14 mouse cellular contexts compared by ENCODE assay signal in the genomic region with DNA sequence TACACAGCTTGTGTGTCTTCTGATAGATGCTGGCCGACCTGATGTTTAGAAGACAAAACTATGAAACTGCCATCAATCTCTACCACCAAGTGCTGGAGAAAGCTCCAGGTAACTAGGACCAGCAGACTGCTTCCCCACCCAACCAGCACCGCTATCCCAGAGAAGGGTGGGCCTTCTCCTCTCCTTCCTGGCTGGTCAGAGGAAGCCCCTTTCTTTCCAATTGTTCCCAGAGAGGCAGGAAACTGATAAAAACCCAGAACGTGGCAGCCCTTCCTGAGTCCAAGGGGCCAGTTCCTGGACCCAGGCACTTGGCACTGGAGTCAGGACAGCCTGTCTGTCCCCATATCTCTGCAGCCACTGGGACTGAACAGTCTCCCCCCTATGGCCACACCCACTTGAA. TPM values are rescaled to one million over a fixed set of nuclear protein-coding genes. Genes with fewer than 3 reads are reported as not detected.
DNase-seq lines count a peak whose midpoint lies in the region; ATAC-seq and TF ChIP-seq lines count a peak whose summit lies in the region.
"Had no signal": no experiment of that assay in that cellular context is flagged by ENCODE, and none has a peak within 500 bp of the region (broad histone marks: within the 10 kb centered on the region; RNA-seq: fewer than 3 reads in every experiment).

No protein-coding gene starts in this region.

- H3K27ac ChIP-seq in kidney, embryonic 15.5 days = 0 out of 2 replicates have a peak overlapping the region, but pooled peaks have one; percentile 1
- peak overlapping the region; percentile 72 for H3K27ac ChIP-seq in heart, embryonic 12.5 days (ENCODE audit: poor library complexity, severe bottlenecking)
- H3K27ac ChIP-seq in kidney, postnatal 0 days = 0 out of 2 replicates have a peak overlapping the region, but pooled peaks have one; percentile 15
- H3K27ac ChIP-seq in intestine, postnatal 0 days (ENCODE audit: low read depth, low read length) = no peak overlapping the region

- DNase-seq in kidney, adult 18-20 months = no peak
- peak; percentile 58 for DNase-seq in kidney, postnatal 0 days (ENCODE audit: low spot score)
- DNase-seq in lung, postnatal 14 days = peak; percentile 60
- DNase-seq in gastrocnemius, adult 8-10 months (ENCODE audit: low spot score in 2 of 2) = no peak
- DNase-seq: cerebellum, postnatal 25 days; gastrocnemius, postnatal 36 days; layer of hippocampus, adult 9-11 months had no signal

- H3K9ac ChIP-seq in kidney, embryonic 15.5 days = no peak overlapping the region
- no peak overlapping the region for H3K9ac ChIP-seq in heart, embryonic 12.5 days
- H3K9ac ChIP-seq in kidney, postnatal 0 days (ENCODE audit: low read depth, low read length) = no peak overlapping the region
- H3K9ac ChIP-seq in intestine, postnatal 0 days (ENCODE audit: low read depth, low read length) = no peak overlapping the region

- no peaks in the 10 kb centered on the region for H3K27me3 ChIP-seq in kidney, embryonic 15.5 days
- no peaks in the 10 kb centered on the region for H3K27me3 ChIP-seq in heart, embryonic 12.5 days (replicated peaks)
- no peaks in the 10 kb centered on the region for H3K27me3 ChIP-seq in kidney, postnatal 0 days (ENCODE audit: insufficient read depth, low read length)
- H3K27me3 ChIP-seq in intestine, postnatal 0 days (replicated peaks; ENCODE audit: control insufficient read depth, insufficient read depth, low read length) = no peaks in the 10 kb centered on the region

- no peaks in the 10 kb centered on the region for H3K36me3 ChIP-seq in kidney, embryonic 15.5 days
- H3K36me3 ChIP-seq in heart, embryonic 12.5 days = no peaks in the 10 kb centered on the region
- H3K36me3 ChIP-seq in kidney, postnatal 0 days (ENCODE audit: insufficient read depth, low read length) = no peaks in the 10 kb centered on the region
- no peaks in the 10 kb centered on the region for H3K36me3 ChIP-seq in intestine, postnatal 0 days (ENCODE audit: control insufficient read depth, insufficient read depth)

- peaks cover 14% of the 10 kb centered on the region for H3K4me1 ChIP-seq in kidney, embryonic 15.5 days
- peaks cover 18% of the 10 kb centered on the region for H3K4me1 ChIP-seq in heart, embryonic 12.5 days (replicated peaks)
- H3K4me1 ChIP-seq in kidney, postnatal 0 days (replicated peaks; ENCODE audit: insufficient read depth, low read length) = no peaks in the 10 kb centered on the region
- H3K4me1 ChIP-seq in intestine, postnatal 0 days (replicated peaks; ENCODE audit: control insufficient read depth, insufficient read depth, low read length) = no peaks in the 10 kb centered on the region; the same call in 1 of the 2 replicates

- H3K9me3 ChIP-seq in kidney, embryonic 15.5 days (replicated peaks) = no peaks in the 10 kb centered on the region
- no peaks in the 10 kb centered on the region for H3K9me3 ChIP-seq in heart, embryonic 12.5 days (replicated peaks)
- no peaks in the 10 kb centered on the region for H3K9me3 ChIP-seq in kidney, postnatal 0 days (replicated peaks; ENCODE audit: low read length)
- H3K9me3 ChIP-seq in intestine, postnatal 0 days (ENCODE audit: control insufficient read depth) = no peaks in the 10 kb centered on the region

- no peak for ATAC-seq in kidney, embryonic 15.5 days (replicated peaks; ENCODE audit: low FRiP score)
- ATAC-seq in heart, embryonic 12.5 days (ENCODE audit: insufficient number of reproducible peaks, low FRiP score) = peak; percentile 57
- ATAC-seq in kidney, postnatal 0 days (replicated peaks; ENCODE audit: low FRiP score, low read depth) = no peak
- ATAC-seq in intestine, postnatal 0 days = no peak
- ATAC-seq: forebrain, embryonic 16.5 days had no signal

- no peak overlapping the region for H3K4me2 ChIP-seq in kidney, embryonic 15.5 days
- H3K4me2 ChIP-seq in heart, embryonic 12.5 days = peak overlapping the region; percentile 8; the same call in 1 of the 2 replicates
- no peak overlapping the region for H3K4me2 ChIP-seq in kidney, postnatal 0 days (ENCODE audit: low read length)
- H3K4me2 ChIP-seq in intestine, postnatal 0 days (replicated peaks; ENCODE audit: low read depth) = no peak overlapping the region

- whole genome bisulfite sequencing in kidney, embryonic 15.5 days = 78% methylated on average over 3 of the region's 3 CpGs
- 48% methylated on average over 3 of the region's 3 CpGs for WGBS in heart, embryonic 12.5 days
- WGBS in kidney, postnatal 0 days = 70% methylated on average over 3 of the region's 3 CpGs
- 66% methylated on average over 3 of the region's 3 CpGs for whole genome bisulfite sequencing in intestine, postnatal 0 days

- H3K4me3 ChIP-seq in kidney, embryonic 15.5 days (replicated peaks) = no peak overlapping the region
- peak overlapping the region; percentile 13; the same call in 1 of the 2 replicates for H3K4me3 ChIP-seq in heart, embryonic 12.5 days
- no peak overlapping the region for H3K4me3 ChIP-seq in kidney, postnatal 0 days (replicated peaks; ENCODE audit: low read depth, low read length)
- no peak overlapping the region for H3K4me3 ChIP-seq in intestine, postnatal 0 days (ENCODE audit: low read depth, low read length)

- TF ChIP-seq CTCF in kidney, postnatal 0 days (IDR thresholded peaks at IDR 0.05; ENCODE audit: low read depth) = no peak
- TF ChIP-seq CTCF in intestine, postnatal 0 days (IDR thresholded peaks at IDR 0.05; ENCODE audit: low read depth) = no peak

RNA-seq across cellular contexts. Expression of gene Csrnp1, which starts 20.3 kb away (rescaled TPM):
- polyA plus RNA-seq in kidney, embryonic 15.5 days (2015; fragmentation: Nextera tagmentation; extraction: Ambion mirVana) = 5.6 and 7.1 TPM in 2 replicates
- polyA plus RNA-seq in heart, embryonic 12.5 days (2016; fragmentation: Nextera tagmentation; extraction: Ambion mirVana) = 8.2 TPM in 2 replicates
- polyA plus RNA-seq in kidney, postnatal 0 days (2015; fragmentation: Nextera tagmentation; extraction: Ambion mirVana) = 4.8 and 7.8 TPM in 2 replicates
- polyA plus RNA-seq in intestine, postnatal 0 days (2015; fragmentation: Nextera tagmentation; extraction: Ambion mirVana) = 3.8 and 4.2 TPM in 2 replicates
- 10 to 100 TPM in 1 of 4 experiments, 1 to 10 TPM in 3; 3.6 to 10.2 (median 5.9) TPM for total RNA-seq in gastrocnemius, adult 8-10 months (2022)

RNA-seq across cellular contexts. Expression of gene Ttc21a, which starts 26.8 kb away (rescaled TPM):
- polyA plus RNA-seq in kidney, embryonic 15.5 days (2015; fragmentation: Nextera tagmentation; extraction: Ambion mirVana) = 0.26 and 0.29 TPM in 2 replicates
- polyA plus RNA-seq in heart, embryonic 12.5 days (2016; fragmentation: Nextera tagmentation; extraction: Ambion mirVana) = 0.23 and 0.53 TPM in 2 replicates
- polyA plus RNA-seq in kidney, postnatal 0 days (2015; fragmentation: Nextera tagmentation; extraction: Ambion mirVana) = 0.03 and 0.06 TPM in 2 replicates
- polyA plus RNA-seq in intestine, postnatal 0 days (2015; fragmentation: Nextera tagmentation; extraction: Ambion mirVana) = not detected in 2 replicates
- not detected for total RNA-seq in gastrocnemius, adult 8-10 months (2022)
- total RNA-seq: gastrocnemius, postnatal 36 days had no signal
- polyA plus RNA-seq: small intestine, adult 2 months had no signal

RNA-seq across cellular contexts. Expression of gene Gorasp1, which starts 26.8 kb away (rescaled TPM):
- 27.7 and 29.7 TPM in 2 replicates for polyA plus RNA-seq in kidney, embryonic 15.5 days (2015; fragmentation: Nextera tagmentation; extraction: Ambion mirVana)
- polyA plus RNA-seq in heart, embryonic 12.5 days (2016; fragmentation: Nextera tagmentation; extraction: Ambion mirVana) = 21.7 and 21.8 TPM in 2 replicates
- 18.3 and 19.1 TPM in 2 replicates for polyA plus RNA-seq in kidney, postnatal 0 days (2015; fragmentation: Nextera tagmentation; extraction: Ambion mirVana)
- polyA plus RNA-seq in intestine, postnatal 0 days (2015; fragmentation: Nextera tagmentation; extraction: Ambion mirVana) = 14.4 and 16.4 TPM in 2 replicates
- total RNA-seq in gastrocnemius, adult 8-10 months (2022) = 10 to 100 TPM; 21.7 to 25.8 (median 24.7) TPM

RNA-seq across cellular contexts. Expression of gene Xirp1, which starts 59.2 kb away (rescaled TPM):
- polyA plus RNA-seq in kidney, embryonic 15.5 days (2015; fragmentation: Nextera tagmentation; extraction: Ambion mirVana) = 0.38 and 0.41 TPM in 2 replicates
- 82.9 and 92.6 TPM in 2 replicates for polyA plus RNA-seq in heart, embryonic 12.5 days (2016; fragmentation: Nextera tagmentation; extraction: Ambion mirVana)
- polyA plus RNA-seq in kidney, postnatal 0 days (2015; fragmentation: Nextera tagmentation; extraction: Ambion mirVana) = 0.04 and 0.16 TPM in 2 replicates
- 0.10 and 0.14 TPM in 2 replicates for polyA plus RNA-seq in intestine, postnatal 0 days (2015; fragmentation: Nextera tagmentation; extraction: Ambion mirVana)
- 100 to 1,000 TPM in 2 of 4 experiments, 10 to 100 TPM in 2; 68.7 to 171 (median 104) TPM for total RNA-seq in gastrocnemius, adult 8-10 months (2022)
- polyA plus RNA-seq: brain, embryonic 14.5 days; forebrain, embryonic 16.5 days; limb, embryonic 11.5 days; small intestine, adult 2 months had no signal

Comparison
In these comparisons a context has a peak if more than half of its experiments do, and no peak if none do; other contexts are left out.
1. DNase-seq: peak in kidney, postnatal 0 days (single experiment) and lung, postnatal 14 days (single experiment); none in kidney, adult 18-20 months (single experiment) and gastrocnemius, adult 8-10 months (0 of 2).